Mouse (Mus musculus) fat pad, adult 2 months (tissue): ENCODE measurements around the gene Ppp1r9a.

Experiments used
- DNase-seq: peaks from one replicate; pipeline ENCODE4 v3.0.0-alpha.2; 2011; ENCODE audit warnings: low read depth, low spot score; ENCODE audit errors: extremely low read depth

The Ppp1r9a gene

DNA sequence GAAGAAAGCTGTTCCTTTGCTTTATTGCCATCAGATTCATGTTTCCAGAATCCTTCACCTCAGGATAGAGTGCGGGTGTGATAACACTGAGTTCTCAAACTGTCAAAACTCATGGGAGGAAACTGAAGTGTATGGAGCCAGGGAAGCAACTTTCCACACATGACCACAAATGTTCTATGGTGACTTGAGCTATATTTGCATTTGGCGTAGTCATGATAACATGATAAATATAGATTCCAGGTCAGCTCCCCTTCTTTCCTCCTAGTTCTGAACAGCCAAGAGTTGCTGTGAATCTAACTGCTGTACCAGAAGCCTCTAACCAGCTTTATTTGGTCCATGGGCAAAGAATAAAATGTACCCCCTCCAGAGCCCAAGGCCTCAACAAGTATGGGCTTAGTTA, 249.5 kb downstream of the Ppp1r9a start:
- no peak for DNase-seq

DNA sequence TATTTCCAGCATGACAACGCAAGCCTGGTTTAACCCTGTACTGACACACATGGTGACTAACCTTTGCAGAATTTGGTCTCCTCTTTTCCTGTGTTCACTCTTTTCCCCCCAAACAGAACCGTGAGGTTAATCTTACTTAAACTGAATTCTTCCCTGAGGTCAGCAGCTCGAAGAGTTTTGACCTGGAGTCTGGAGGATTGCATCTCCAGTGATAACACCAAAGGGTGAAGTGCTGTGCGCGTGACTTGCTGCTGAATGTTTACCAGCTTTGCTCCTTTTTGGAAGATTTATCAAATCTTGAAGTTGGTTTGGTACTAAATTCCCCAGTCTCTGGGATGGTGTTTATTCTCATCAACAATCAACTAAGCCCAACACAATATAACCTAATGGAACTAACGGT, 252.1 kb downstream of the Ppp1r9a start:
- DNase-seq = no peak

DNA sequence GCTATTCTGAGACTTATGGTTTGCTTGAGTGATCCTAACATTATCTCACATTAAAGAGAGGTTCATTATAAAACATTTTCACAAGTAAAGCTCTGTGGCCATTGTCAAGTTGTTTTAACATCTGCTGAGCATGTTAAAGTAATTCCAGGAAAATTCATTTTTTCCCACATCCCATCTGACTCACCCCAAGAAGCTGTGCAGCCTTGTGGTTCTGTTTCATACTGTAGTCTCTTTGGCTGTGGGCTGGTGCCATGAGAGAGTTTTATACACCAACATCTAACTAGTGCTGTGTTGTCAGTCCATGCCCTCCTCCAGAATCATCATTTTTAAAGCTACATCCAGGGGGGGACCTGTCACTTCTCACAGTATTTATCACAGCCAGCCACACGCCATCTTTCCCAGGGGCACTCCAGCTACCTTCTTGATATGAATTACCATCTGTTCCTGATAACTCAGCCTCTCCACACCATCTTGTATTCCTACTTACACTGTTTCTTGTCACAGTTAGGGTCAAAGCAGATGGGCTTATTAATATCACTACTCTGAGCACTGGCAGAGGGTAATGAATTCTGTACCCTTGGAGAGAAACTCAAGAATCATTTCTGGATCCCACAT, 252.7 kb downstream of the Ppp1r9a start:
- no peak for DNase-seq

DNA sequence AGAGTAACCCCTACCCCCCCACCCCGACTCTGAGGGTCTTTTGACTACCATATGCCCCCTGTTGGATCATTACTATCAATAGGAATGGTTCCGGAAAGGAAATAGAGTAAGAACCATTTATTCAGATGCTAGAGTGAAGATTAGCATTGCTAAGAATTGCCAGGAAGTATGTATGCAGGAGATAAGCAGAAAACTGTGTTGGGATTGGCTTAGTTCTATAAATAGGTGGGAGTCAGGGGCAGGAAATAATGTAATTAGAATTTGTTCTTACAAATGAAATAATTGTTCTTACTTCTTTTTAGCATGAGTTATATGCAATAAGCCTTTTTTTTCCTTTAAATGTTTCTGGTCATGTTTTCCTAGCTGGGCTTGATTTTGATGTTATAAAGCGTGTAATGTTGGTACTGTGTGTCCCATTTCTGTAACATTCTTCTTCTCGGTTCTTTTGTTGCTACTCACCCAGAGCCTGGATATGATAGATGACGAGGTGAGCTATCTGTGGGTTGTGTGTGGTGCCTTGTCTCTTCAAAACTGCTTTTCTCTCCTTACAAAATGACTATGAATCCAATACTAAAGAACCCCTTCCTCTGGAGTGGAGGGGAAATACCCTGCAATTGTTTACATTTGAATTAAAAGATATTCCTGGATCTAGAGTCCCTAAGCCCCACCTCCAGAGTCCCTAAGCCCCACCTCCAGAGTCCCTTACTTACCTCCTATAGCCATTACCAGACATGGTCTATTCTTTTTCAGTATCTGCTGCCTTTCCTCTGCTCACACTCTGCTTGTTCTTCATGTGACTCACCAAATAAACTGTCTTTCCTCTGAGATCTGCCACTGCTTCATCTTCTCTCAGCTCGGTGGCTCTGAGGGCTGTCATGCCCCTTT, 254.1 kb downstream of the Ppp1r9a start:
- DNase-seq = no peak

DNA sequence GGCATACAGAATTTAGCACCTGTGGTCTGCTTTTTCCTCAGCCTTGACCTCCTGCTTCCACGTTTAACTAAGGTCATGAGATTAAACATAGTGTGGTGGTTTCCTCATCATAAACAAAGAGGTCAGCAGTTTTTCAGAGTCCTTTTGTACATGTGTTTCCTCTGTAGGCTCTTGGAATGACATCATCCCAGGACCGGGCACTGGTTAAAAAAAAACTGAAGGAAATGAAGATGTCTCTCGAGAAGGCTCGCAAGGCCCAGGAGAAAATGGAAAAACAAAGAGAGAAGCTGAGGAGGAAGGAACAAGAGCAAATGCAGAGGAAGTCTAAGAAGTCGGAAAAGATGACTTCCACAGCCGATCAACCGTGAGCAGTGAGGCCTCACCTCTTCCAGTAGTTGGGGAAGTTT, 256.7 kb downstream of the Ppp1r9a start:
- no peak for DNase-seq

DNA sequence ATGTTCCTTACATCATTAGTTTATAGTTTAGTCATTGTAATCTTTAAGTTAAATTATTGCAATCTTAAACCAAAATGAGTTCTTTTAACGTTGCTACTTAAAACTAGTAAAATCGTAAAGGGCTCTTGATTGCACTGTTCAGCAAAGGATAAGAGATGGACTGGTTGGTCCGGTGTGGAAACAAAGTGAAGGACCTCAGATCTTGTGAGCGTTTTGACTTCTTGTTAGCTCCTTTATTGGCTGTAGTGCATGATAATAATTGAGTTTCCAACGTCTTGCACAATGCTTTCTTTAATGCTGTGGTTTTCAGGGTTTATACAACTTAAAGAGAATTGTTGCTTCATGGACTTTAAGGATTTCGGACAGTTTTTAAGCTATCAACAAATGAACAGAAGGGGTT, 259.3 kb downstream of the Ppp1r9a start:
- no peak for DNase-seq

DNA sequence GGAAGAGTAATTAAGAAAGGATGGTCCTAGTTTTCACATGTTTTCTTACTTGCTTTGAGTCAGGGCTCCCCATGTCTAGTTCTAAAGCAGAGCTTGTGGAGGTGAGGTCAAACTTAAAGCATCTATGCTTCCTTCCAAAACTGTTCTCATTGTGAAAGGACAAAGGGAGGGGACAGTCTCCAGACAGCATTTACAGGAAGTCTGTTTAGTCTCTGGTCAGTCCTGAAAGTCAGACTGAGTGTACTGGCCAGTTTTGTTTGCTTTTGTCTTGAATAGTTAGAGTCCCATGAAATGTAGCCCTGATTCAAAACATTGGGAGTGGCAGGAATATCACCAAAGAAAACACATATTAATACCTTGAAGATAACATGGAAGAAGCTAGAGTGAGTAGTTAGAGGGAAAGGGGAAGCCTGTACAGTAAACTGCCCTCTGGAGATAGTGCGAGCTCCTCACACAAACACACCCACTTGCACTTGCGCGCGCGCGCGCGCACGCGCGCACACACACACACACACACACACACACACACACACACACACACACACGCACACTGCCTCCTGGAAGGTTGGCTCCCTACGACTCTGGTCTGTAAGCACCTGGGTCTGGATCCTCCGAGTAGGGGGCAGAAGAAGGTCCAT, 260.9 kb downstream of the Ppp1r9a start:
- DNase-seq = no peak

DNA sequence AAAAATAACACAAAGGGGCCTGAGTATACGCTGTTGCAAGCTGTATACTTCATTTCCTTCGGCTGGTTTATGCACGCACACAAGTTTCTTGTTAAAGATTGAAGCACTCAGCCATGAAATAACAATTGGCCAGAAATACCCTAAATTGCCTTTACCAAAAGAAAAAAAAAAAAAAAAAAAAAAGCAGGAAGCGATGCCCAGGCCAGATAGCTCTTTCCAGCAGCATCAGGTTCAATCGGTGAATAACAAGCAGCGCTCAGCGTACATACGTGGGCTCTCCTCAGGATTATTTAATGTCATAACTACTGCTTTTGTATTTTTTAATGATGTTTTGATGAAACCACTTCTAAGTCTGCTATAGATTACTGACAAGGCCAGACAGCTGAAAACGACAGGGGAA, 262.1 kb downstream of the Ppp1r9a start:
- no peak for DNase-seq

DNA sequence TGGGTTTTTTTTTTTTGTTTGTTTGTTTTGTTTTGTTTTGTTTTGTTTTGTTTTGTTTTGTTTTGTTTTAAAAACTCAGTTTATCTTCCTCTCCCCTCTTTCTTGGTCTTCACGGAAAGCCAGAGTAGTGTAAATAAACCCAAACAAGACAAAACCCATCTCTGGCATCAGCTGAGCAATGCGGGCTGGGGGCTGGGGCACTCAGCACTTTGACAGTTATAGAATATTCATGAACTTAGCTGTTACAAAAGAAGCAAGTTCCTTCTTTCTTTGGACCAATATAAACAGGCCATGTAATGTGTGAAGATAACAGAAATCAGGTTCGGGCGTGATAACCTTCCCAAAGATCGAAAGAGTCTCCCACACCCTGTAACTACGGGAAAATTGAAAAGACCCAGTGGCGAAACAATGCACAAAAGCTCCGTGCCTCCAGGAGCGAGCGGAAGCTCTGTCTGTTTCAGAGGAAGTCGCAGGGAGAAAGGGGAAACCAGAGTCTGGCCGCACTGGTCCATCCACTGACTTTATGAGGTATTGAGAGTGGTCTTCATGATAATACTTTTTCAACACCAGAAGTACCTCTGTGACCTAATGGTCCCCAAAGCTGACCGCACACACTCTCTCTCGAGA, 264.4 kb downstream of the Ppp1r9a start:
- DNase-seq = no peak

DNA sequence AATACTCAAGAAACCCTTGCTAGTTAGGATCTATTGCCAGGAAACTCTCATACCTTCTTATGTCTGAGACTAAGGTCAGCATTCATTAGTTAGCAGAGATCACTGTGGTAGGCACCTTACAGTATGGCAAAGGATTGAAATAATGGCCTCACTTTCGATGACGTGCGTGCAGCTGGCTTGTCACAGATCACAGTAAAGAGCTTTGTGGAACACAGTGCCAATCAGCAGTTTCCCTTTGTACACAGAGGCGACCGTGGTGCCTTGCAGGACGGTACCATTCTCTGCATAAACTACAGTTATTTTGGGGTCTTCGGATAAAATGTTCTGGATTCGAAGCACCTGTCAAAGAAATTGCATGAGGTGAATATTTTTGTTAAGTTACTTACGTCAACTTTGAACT, 265.4 kb downstream of the Ppp1r9a start:
- no peak for DNase-seq

DNA sequence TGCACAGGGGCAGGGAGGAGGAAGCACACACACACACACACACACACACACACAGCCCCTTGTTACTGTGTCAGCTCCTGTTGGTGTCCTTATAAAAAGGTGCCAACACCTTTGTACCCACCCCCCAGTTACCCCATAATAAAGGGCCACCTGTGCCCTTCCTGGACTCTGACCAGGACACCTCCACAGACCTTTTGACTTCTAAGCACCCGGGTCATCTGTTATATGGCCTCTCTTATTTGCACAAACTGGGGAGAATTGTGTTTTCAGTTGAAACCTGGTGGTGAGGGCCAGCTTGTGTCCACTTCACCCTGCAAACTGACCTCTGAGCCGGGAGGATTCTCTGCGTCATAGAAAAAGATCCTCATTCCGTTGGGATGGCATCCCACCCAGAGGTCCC, 268.7 kb downstream of the Ppp1r9a start:
- DNase-seq = no peak

DNA sequence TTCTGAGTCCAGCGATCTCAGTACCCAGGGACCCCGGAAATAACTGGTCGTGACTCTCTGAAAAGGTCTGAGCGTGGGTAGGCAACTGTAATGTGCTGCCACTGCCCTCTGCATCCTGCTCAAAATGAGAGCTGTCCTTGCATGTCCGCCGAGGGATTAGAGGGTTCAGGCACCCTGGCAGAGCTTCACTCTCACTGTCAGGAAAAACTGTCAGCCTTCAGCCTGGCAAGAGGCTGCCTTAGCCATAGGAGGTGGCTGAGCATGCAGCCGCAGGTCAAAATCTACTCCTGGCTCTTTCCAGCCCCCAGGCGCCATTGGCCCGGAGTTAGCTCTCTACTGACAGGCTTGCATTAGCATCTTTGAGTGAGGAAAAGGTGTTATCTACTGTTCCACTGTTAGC, 269.9 kb downstream of the Ppp1r9a start:
- DNase-seq = no peak

DNA sequence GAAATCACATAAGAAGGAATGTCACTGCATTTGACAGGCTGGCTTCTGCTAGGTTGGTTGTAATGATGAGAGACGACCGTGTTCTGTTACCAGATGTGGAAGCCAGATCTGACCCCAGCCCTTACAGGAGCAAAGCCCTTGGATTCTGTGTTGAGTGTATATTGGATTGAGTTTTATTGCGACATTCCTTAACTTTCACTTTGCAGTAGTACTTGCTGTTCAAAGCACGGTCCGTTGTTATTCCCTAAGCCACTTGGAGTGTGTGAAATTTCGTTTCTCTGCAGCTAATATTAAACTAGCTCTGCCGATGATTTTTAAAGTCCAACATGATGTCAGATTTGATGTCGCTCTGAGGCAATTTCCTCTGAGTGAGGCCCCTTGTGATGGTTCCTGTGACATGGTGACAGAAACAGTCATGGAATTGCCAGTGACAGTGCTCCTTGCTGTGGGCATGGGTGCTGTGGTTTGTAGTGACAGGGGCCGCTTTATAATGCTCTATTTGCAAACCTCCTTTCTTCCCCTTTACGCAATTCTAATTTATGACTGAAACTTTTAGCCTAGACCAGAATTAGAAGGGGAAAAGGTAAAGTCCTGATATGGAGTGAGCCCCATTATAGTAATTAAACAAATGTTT, 271.6 kb downstream of the Ppp1r9a start:
- no peak for DNase-seq

DNA sequence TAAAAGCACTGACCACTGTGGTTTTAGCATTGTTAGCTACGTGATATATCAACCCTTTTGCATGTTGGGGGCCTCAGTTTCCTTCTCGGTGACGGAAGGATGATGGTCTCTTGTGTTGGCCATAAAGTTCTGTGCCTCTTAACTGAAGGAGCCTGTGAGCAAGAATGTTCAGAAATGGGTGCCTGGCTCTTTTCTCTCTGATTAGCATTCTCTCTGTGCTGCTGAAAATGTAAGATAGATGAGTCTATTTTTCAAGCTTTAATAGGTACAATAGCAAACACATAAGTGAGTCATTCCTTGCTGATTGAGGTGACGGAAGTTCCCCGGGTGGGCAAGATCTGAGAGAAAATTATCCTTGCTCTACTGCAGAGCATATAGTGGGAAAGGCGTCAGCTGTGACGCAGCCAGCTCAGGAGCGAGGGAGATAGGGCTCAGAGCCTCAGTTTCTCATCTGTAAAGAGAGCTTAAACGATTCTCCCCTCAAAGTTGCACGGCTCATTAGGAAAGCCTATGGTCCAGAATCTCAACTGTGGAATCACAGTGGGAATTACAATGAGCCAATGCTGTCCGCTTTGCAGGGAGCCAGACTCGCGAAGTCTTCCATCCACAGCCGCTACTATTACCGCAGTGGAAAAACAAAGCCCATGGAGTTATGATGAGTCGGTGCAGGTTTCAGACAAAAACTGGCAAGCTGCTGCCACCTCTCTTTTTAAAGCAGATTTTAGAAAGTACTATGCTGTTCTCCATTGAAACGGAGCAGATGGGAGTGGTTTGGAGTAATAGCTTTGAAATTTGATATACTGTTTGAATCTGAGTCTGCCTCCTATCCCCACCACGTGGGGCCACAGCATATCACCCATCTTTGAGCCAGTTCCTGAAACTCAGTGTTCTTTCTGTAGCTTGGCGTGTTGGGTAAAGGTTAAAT, 275.5 kb downstream of the Ppp1r9a start:
- no peak for DNase-seq

DNA sequence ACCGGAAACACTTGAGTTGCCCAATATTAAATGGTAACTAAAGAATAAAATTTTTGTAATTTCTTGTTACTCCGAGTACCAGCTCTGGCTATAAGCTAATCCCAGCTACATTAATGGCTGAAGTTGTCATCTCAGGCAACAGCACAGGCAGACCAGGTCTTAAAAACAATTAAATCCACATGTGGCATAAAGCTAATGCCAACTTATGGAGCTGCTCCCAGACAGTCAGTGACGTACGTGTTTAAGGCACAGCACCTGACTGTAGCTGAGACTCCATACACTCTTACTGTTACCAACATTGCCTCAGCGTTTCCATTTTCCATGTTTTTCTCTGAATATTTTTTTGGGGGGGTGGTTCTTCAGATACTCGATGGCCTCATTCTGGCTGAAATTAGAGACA, 276.5 kb downstream of the Ppp1r9a start:
- DNase-seq = no peak

DNA sequence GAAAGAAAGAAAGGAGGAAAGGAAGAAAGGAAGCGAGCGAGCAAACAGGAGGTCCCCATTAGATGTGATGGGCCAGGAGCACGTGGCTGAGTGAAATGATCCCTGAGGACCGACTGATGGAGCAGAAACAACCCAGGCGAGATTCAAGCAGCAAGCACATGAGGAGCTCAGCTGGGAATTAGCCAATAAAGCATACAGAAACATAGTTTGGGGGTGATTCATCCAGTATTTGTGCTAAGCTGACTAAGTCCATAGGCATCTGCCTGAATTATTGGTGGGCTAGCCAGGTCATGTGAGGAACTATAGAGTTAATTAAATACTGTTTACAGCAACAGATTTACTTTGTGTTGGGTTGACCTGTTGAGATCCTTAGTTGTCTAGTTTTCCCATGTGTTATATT, 277.9 kb downstream of the Ppp1r9a start:
- no peak for DNase-seq

DNA sequence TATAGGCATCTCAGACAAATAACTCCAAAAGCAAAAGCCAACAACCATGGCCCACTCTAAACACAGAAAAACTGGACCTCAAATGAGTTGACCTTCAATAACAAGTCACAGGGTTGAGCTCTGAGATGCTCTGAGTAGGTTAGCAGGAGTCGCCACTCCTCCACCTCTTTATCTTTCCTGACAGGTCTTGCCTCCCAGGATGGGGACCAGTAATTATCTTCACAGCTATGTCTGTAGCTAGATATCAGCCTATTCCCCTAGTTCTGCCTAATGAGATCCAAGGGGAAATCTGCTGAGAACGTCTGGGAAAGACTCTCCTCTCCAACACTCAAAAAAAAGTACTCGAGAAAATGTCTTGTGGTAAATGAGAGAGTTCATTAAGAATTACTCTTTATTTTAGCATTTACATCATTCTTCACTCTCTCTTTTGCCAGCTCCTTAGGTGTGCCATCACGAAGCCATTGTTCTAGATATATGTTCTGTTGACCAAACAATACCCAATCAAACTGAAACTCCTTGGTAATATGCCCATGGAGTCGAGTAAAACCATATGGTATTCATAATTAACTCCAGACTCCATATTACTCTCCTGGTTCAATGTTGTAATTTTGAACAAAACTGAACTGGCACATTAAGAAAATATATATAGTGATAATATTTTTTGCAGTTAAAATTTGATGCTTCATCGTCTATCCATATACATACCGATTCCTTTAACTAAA, 283.7 kb downstream of the Ppp1r9a start:
- DNase-seq = no peak

DNA sequence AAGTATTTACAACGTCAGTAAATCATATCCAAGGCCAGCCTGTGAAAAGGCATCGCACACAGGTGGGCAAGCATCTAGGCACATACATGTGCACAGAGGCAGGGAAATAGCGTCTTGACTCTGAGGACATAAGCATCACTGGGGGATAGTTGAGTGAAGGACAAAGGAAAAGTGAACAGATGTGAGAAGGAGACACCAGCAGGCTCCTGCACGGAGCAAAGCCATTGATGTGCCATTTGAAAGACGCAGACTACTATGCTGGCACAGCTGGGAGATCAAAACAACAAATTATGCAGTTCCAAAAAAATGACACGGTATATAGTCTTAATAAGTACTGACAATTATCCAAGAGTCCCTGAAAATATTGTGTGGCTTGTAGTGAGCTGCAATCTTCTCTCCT, 284.9 kb downstream of the Ppp1r9a start:
- no peak for DNase-seq

DNA sequence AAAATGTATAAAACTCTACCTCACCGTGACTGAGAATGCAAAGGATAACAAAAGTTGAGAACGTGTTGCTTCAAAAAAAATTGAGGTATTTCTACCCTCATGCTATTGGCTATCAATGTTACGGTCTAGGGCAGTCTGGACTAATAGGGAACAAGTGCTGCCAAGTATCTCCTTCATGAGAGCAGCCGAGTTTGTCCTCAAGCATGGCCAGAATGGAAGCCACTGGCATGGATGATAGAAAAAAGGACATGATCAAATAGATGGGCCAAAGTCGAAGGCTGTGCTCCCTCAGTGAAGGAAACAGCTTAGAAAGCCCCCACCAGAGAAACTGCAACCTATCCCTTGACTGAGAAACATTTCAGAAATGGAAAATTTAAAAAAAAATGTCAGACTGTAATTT, 285.3 kb downstream of the Ppp1r9a start:
- DNase-seq = no peak

DNA sequence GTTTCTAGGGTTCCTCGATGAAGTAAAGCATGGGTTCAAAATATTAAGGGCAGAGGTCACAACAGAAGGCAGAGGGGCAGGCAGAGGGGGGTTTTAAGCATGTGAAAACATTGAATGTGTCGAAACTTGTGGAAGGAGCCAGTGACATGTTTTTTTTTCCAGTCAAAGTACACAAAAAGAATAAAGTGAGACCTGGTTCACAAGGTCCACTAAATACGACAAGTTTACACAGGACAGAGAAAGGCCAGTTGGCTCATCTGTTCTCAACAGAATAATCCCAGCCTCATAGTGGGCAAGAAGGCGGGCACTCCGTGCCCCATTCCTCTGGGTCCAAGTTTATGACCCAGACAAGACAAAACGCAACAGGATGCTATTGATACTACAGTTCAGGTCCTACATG, 286.2 kb downstream of the Ppp1r9a start:
- DNase-seq = no peak
